Mouse (Mus musculus): ENCODE measurements around the gene Son.

Son gene

DNA sequence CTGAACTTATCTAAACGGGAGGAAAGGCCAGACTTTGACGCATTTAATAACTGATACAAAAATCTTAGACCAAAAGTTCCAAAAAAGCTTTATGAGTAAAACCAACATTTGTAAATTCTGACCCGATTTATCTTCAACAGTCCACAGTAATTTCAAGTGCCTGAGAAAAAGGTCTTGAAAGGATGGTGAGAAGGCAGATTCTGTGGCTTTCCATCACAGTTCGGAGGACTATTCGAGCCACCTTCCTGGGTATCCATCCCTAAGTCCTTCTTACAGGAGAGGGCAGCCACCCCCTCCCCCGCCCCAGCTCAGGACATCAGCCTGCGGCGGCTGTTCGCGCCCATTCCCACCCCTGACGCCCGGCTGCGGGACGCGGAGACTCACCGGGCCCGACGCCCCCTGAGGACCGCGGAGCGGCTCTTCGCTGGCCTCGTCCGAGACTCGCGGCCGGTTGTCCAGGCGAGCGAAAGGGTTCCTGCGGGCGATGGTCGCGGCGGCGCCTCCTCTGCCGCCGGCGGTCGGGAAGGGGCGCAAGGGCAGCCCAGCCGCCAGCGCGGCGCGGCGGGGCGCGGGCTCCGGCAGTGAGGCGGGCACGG is 40.8 kb downstream of the Son start:
- DNase-seq (ENCODE audit: low spot score in 2 of 2), result no peak

DNA sequence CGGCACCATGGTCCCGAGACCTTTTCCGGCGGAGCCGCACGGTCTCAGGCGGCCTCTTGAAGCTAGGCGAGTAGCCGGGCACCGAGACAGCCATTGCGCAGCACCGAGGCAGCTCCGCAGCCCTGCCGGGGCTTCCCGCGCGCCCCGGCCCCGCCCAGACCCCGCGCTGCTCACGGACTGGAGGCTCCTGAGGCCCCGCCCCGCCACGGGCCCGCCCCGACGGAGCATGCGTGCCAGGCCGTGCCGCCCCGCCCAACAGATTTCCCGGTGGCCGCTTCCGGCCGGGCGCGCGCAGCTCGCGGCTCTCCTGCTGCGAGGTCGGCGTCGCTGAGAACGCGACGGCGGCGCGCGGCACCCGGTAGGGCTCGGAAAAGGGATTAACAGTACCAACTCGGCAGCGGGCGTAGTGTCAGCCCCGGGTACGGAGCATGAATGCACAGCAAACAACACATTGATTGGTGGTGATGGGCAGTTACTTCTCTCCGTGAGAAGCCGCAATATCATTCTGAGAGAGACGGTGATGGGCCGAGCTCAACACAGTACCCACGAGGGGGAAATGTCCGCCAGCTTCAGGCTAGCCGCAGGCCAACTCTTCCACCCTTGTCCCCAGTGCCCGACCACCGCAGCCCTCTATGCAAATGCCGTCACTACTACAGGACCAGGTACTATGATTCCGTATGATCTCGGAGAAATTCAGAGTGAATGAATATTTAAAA is 41.5 kb downstream of the Son start, which contains the start of gene Donson:
TSS of gene Donson (minus strand) at position 152 of the 716 bp plus-strand sequence.
- peak; percentile 78 to 90 for DNase-seq (ENCODE audit: low spot score in 2 of 2)

DNA sequence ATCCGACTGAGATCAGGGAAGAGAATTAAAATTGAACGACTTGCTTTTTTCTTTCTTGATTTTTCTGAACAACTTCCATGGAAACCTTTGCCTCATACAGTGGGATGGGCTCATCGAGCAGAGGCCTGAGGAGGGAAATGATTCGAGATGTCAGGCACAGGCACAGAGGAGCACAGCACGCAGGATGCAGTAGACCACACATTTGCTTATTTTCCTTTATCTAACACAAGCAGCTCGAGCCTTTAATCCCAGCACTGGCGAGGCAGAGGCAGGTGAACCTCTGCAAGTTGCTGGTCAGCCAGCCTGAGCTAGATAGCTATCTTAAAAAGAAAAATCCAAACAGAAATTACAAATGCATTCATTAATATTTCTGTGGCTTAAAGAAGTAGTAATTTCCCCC is 42.5 kb downstream of the Son start:
- no peak for DNase-seq (ENCODE audit: low spot score in 2 of 2)

DNA sequence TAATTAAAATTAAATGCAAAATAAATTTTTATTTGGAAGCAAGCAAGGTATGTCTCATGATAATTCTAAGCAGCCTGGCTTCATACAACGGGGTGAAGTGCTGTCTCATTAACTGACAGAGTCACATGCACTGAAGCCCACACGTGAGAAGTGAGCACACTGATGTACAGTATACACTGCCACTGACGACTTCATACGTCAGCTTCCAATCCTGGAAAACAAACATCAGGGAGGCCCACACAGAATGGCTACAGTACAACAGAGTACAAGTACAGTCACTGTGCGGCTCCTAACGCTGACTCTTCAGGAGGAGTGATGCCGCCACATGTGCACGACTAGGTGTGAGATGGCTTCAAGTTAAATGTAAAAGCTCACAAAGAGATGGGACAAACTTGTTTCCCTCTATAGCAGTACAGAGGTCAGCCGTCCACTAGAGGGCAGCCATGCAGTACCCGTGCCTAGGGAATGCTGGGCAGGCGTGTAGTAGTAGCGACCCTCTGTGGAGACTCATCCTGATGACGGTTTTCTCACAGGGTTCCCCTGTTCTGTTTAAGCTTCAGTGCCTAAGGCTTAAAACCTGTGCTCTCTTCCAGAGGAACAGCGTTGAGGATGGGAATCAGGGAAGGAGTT is 47.3 kb downstream of the Son start:
- DNase-seq (ENCODE audit: low spot score in 2 of 2), result peak; percentile 47 to 64

DNA sequence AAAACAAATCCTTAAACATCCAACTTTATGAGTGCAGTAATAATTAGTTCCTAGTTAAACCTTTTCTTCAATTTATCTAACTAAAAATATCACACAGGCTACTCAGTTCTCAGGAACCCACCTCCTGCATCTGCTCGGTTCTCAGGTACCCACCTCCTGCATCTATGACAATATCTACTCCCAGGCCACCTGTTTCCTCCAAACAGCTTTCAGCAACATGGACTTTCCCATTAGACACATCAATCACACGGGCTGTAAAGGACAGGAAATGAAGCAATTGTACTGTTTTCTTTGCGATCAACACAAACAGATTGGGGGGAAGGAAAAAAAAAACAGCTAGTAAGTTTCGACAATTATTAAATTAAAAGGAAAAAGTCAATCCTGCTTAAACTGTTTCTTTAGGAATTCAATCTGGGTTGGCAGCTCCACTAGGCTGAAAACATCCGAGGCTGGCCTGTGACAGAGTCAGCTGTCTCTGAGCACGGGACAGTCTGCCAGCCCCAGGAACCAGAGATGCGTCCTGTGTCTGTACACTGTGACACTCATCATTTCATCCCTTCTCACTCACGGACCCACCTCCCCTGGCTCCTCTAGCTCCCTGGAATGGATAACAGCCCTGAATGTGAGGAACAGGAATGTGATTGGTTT is 47.9 kb downstream of the Son start:
- DNase-seq (ENCODE audit: low spot score in 2 of 2), result no peak

DNA sequence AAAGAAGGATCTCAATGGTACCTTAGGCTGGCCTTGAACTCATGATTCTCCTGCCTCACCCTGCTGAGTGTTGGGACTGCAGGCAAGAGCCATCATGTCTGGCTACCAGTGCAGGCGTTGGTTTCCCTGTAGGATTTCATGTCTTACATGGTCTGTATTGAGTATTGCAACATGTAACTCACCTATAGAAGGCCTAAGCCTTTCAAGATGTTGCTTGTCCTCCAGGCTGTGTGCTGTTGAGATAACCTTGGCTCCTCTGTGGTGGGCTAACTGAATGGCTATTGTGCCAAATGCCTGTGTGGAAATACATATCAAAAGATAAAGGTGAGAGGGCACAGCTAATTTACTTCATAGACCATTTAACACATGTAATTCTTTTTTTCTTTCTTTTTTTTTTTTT is 51.7 kb downstream of the Son start:
- DNase-seq (ENCODE audit: low spot score in 2 of 2), result no peak

DNA sequence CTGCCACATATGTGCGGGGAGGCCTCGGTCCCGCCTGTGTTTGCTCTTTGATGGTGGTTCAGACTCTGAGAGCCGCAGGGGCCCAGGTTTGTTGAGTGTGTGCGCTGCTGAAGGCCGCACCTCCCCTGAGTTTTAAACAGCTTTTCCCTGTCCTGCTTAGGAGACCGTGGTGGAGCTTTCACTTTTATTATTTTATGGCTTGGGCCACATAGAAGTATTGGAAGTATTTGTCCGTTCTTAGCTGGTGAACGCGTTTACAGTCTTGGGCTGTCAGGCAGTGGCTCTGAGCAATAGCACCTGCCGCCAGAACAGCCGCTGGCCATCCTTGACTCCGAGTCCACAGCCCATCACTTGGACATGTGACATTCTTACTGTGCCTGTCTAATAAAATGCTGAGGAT is 54.6 kb downstream of the Son start:
- DNase-seq (ENCODE audit: low spot score in 2 of 2), result no peak

DNA sequence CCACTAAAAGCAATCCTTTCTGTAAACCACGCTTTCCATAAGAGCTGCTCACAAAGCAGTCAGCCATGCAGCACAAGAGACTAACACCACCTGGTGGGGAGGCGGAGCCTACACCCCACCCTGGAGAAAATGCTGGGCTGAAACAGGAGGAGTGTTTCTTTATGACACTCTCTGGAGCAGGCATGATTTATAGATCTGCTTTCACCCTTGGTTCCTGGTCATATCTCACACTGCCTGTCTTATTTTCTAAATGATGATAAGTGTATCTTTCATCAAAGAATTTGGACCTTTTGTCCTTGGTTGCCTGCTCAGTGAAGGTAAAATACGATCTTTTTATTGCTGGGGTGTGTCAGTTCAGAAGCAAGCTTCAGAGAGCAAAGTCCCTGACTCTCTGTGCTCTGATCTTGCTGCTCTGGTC is 55.5 kb downstream of the Son start:
- no peak for DNase-seq (ENCODE audit: low spot score in 2 of 2)

DNA sequence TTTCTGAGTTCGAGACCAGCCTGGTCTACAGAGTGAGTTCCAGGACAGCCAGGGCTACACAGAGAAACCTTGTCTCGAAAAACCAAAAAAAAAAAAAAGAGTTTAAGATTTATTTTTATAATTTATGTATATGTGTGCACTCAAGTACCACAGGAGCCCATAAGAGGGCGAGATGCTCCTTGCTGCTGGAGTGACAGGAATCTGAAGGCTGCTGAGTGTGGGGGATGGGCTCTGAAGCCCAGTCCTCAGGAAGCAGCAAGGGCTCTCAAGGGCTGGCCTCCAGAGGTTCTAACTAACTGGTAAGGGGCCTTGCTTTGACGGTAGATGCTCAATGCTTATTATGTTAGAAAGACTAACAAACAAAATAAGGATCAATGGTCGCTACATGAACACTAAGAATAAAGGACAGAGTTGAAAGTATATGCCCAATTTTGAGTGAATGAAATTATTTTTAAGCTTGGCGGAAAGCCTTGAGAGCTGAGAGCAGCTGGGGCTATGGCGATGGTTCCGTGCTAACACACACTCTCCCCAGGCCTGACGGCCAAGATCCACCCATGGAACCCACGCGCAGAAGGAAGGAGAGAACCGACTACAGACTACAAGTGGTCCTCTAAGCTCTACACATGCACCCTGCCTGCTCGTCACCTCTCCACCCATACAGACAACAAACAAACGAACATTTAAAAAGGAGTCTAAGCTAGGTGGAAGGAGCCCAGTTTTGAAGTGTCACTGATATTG is 57.5 kb downstream of the Son start:
- peak in 1 of 2 experiments; percentile 30 for DNase-seq (ENCODE audit: low spot score in 2 of 2)

DNA sequence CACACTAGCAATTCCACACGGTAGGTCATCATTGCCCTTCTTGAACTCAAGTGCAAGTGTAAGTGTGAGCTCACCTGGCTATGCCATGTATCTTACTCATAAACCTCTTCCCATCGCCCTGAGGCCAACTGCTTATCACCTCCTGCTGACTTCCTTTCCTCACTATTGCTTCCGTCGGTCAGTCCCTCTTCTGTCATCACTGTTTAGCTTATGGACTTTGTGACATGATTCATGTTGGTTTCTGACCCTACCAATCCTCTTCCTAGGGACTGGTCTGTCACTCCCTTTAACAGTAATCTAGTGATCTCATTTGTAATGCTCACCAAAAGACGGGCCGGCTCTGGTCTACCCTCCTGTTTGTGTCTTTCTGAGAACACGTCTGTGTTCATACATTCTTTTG is 62.9 kb downstream of the Son start:
- DNase-seq (ENCODE audit: low spot score in 2 of 2), result no peak

DNA sequence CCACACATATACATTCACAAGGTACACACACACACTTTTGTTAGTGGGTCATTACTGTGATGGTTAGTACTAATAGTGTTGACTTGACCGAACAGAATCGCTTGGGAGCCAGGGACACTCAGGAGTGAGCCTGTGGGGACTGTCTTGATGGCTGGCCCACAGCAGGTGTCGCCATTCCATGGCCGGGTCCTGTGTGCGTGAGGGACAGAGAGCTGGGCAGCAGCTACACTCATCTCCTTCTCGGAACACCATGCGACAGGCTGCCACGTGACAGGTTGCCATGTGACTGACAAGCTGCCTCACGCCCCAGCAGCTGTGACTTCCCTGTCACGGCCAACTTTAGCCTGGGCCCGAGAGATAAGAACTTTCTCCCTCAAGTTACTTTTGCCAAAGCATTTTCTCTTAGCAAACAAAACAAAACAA is 69.6 kb downstream of the Son start:
- DNase-seq (ENCODE audit: low spot score in 2 of 2), result no peak

DNA sequence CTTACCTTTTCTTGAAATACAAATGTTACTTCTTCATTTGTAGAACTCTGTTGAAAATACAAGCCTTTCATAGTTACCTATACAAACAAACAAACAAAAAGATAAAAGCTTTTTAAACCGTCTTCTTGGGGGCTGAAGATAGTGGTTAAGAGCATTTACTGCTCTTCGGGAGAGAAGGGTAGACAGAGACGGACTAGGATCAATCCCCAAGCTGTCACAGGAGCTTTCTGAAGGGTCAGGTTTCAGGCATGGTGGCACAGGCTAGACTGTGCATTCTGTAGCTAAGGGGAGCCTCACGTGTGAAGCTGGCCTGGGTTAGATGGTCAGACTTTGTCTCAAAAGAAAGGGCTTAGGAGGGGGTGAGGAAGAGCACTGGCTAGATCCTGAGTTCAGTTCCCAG is 70.1 kb downstream of the Son start:
- DNase-seq (ENCODE audit: low spot score in 2 of 2), result no peak

DNA sequence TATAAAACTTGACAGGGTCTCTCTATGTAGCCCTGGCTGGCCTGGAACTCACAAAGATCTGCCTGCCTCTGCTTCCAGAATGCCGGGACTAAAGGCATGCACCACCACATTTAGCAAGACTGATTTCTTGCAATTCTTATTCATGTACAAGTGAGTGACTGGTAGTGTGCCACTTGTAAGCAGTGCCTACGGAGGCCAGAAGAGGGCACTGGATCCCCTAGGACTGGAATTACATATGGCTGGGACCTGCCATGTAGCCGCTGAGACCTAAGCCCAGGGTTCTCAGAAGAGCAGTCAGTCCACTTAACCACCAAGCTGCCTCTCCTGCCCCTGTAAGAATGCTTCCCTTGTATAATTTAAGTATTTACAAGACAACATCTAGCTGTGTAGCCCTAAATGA is 76.9 kb downstream of the Son start:
- no peak for DNase-seq (ENCODE audit: low spot score in 2 of 2)

DNA sequence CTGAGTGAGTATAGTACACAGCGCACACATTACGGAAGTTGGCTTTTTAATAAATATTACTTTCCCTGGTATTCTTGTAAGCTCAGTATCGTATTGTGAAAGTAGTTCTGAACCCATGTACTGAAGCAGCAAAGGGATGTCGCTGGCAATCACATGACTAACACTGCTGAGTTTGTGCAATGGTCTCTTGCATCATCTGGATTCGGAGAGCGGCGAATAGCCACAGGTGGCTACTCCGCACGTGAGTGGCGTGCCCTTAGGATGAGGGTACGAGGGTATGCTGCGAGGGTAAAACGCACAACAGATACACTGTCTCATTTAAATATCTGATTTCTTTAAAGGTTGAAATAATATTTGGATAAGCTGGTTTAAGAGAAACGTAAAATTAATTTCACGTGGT is 80.1 kb downstream of the Son start:
- DNase-seq (ENCODE audit: low spot score in 2 of 2), result no peak

DNA sequence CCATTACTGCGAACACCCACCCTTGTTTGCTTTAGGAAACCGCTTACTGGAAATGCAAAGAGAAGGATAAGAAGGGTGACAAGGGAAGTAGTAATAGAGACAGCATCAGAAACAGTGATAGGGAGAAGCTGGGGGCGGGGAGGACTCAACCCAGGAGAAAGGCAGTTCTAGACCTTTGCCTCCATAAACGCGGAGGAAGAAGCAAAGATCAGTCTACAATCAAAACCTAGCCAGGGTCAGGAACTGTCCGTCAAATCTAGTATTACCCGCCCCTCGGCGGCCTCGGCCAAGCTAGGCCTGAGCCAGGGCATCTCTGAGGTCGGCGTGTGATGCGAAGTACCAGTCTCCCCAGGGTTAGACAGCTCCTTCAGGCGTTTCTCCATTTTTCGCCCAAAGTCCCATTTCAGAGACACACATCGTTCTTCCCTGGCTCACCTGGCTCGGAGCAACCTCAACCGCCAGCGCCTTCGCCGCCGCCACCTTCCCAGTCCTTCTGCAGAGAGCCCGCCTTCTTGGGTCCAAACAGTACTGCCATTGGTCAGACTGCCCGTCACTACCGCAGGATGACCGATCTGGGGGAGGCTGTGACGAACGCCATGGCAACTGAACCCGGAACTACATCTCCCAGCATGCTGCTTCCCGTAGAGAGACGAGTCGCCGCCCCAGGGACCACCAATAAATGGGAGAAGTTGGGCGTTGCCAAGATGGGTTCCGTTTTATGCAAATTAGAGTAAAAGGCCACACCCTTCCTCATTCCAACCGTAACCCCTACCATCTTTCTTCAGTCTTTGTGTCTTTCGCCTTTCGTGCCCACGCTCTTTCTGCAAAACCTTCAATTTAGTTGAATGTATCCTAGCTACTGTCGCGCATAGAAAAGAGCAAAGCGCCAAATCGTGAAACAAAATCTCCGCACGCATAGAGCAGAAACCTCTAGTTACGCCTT is 81.1 kb downstream of the Son start, which contains the start of gene Cryzl1:
TSS of gene Cryzl1 (minus strand) at position 853 of the 943 bp plus-strand sequence.
- peak; percentile 96 to 98 for DNase-seq (ENCODE audit: low spot score in 2 of 2)

Measured in frontal cortex, postnatal 14 days (tissue).